Mouse (Mus musculus): ENCODE results near the gene Zfp410. TPM values are rescaled to one million over a fixed set of nuclear protein-coding genes. Genes with fewer than 3 reads are reported as not detected.

The Zfp410 gene
- total RNA-seq, 2 experiments from 2014 or later = 37.8 to 38.7 TPM

Other genes starting within 250 kb of the Zfp410 start
- gene Acot5, start 247.5 kb upstream of the Zfp410 start, total RNA-seq (2021) = 1 to 10 TPM; 5.1 to 7.0 TPM
- 1 to 10 TPM; 3.7 to 3.9 TPM for gene Acot6, start 216.2 kb upstream of the Zfp410 start, total RNA-seq (2021)
- 100 to 1,000 TPM; 104 to 108 TPM for gene Dnal1, start 202.5 kb upstream of the Zfp410 start, total RNA-seq (2021)
- 1 to 10 TPM; 4.9 to 5.2 TPM for gene Pnma1, start 168.4 kb upstream of the Zfp410 start, total RNA-seq (2021)
- gene Elmsan1, start 98.0 kb upstream of the Zfp410 start, total RNA-seq (2021) = 10 to 100 TPM; 15.0 to 15.7 TPM
- gene Ptgr2, start 31.6 kb upstream of the Zfp410 start, total RNA-seq (2021) = 10 to 100 TPM; 28.3 to 39.1 TPM
- gene Coq6, start 44.8 kb downstream of the Zfp410 start, total RNA-seq (2021) = 10 to 100 TPM; 22.2 to 23.1 TPM
- 10 to 100 TPM; 11.3 to 11.6 TPM for gene Fam161b, start 45.0 kb downstream of the Zfp410 start, total RNA-seq (2021)
- 10 to 100 TPM; 23.6 to 24.1 TPM for gene Entpd5, start 92.2 kb downstream of the Zfp410 start, total RNA-seq (2021)
- gene Bbof1, start 92.2 kb downstream of the Zfp410 start, total RNA-seq (2021) = 10 to 100 TPM in 1 of 2 experiments, 1 to 10 TPM in 1; 7.4 to 11.9 TPM
- gene Rnf113a2, start 100.3 kb downstream of the Zfp410 start, total RNA-seq (2021) = 10 to 100 TPM; 12.8 to 14.7 TPM
- gene Aldh6a1, start 134.2 kb downstream of the Zfp410 start, total RNA-seq (2021) = 10 to 100 TPM; 38.1 to 45.3 TPM
- 10 to 100 TPM; 22.2 to 22.4 TPM for gene Lin52, start 134.6 kb downstream of the Zfp410 start, total RNA-seq (2021)

Measured in left cerebral cortex, postnatal 25 days (tissue).